Mouse (Mus musculus) liver, embryonic 11.5 days (tissue): Measurements from ENCODE around the gene Dram1. TPM values are rescaled to one million over a fixed set of nuclear protein-coding genes. Genes with fewer than 3 reads are reported as not detected.
A peak's percentile ranks its signal among the peaks of the same experiment; 100 is the strongest.
"Not testable (repeated sequence)": the region's sequence is repeated elsewhere in the genome, so short reads cannot be mapped to it uniquely, and the experiment has no call there.

Source experiments
- ATAC-seq: fragments of 200-750 bp; cut with Nextera tagmentation; replicated peaks from 2 replicates; pipeline ENCODE4 v1.8.0; 2017; ENCODE audit warnings: moderate number of reproducible peaks, mild to moderate bottlenecking, moderate TSS enrichment, moderate library complexity; ENCODE audit not compliant: low FRiP score
- DNase-seq: peaks from one replicate; pipeline ENCODE4 v3.0.0-alpha.2; 2017; ENCODE audit warnings: low spot score
- H3K27ac ChIP-seq: fragments of 300-500 bp; sonication (generic); 2 replicates; pipeline ENCODE4 v1.5.1; 2014; ENCODE audit warnings: mild to moderate bottlenecking, low read depth, low read length, control low read depth
- H3K27me3 ChIP-seq: fragments of 300-500 bp; sonication (generic); replicated peaks from 2 replicates; pipeline ENCODE4 v1.6.1; 2014; ENCODE audit warnings: low read length, mixed read lengths; ENCODE audit not compliant: control insufficient read depth, insufficient read depth
- H3K36me3 ChIP-seq: fragments of 300-500 bp; sonication (generic); 2 replicates; pipeline ENCODE4 v1.6.1; 2014; ENCODE audit warnings: mild to moderate bottlenecking, low read length, moderate library complexity, mixed read lengths; ENCODE audit not compliant: control insufficient read depth, insufficient read depth
- H3K4me1 ChIP-seq: fragments of 300-500 bp; sonication (generic); replicated peaks from 2 replicates; pipeline ENCODE4 v1.6.1; 2014; ENCODE audit warnings: low read length, mixed read lengths; ENCODE audit not compliant: control insufficient read depth, insufficient read depth
- H3K4me2 ChIP-seq: fragments of 300-500 bp; sonication (generic); 2 replicates; pipeline ENCODE4 v1.6.1; 2014; ENCODE audit warnings: mild to moderate bottlenecking, control low read depth, moderate library complexity
- H3K4me3 ChIP-seq: fragments of 300-500 bp; sonication (generic); 2 replicates; pipeline ENCODE4 v1.5.1; 2014; ENCODE audit warnings: low read depth, low read length, control low read depth
- H3K9ac ChIP-seq: fragments of 300-500 bp; sonication (generic); 2 replicates; pipeline ENCODE4 v1.6.1; 2014; ENCODE audit warnings: low read depth, low read length, control low read depth
- H3K9me3 ChIP-seq: fragments of 300-500 bp; sonication (generic); 2 replicates; pipeline ENCODE4 v1.6.1; 2016; ENCODE audit warnings: low read length, inconsistent platforms, mixed read lengths; ENCODE audit not compliant: control insufficient read depth
- WGBS: fragments of 180-500 bp; shearing (Covaris S2); extraction: QIAGEN DNeasy Blood & Tissue Kit; methylation state at CpG from one replicate; pipeline ENCODE4 v1.1.7; 2014; 5-methylcytosine and 5-hydroxymethylcytosine counted together
- polyA plus RNA-seq: library from polyadenylated mRNA; unstranded; fragments of >200 nt; fragmentation: Nextera tagmentation; extraction: Ambion mirVana; gene quantifications from 2 replicates; pipeline ENCODE4 v1.2.1, GENCODE M21; 2014

Dram1 gene
- polyA plus RNA-seq, 1 experiment from 2014 or later: 0.99 TPM

DNA sequence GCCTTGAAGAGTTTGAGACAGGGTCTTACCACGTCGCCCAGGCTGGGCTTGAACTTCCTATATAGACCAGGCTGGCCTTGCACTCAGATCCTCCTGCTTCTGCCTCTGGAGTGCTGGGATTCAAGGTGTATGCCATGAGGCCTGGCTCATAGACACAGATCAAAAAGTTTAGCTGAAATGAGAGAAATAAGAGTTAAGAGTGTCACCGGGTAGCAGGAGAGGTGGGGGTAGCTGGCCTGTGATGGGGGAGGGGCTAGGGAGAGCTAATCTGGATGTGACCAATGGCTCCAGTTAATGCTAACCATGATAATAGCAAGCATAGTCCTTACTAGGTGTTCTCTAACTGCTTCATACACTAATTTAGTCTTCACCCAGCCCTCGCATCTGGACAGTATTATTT is 2.4 kb upstream of the Dram1 start:
- Histone ChIP-seq H3K4me1 (peaks cover 36% of the 10 kb centered on the region), H3K9me3 (no peaks in the 10 kb centered on the region), H3K9ac (no peak overlapping the region), H3K36me3 (no peaks in the 10 kb centered on the region), H3K4me3 (no peak overlapping the region), H3K27ac (no peak overlapping the region), H3K27me3 (no peaks in the 10 kb centered on the region), H3K4me2 (peak overlapping the region; percentile 94)
- 66% methylated on average over 4 of the region's 4 CpGs for whole genome bisulfite sequencing
- no peak for ATAC-seq
- DNase-seq: no peak

DNA sequence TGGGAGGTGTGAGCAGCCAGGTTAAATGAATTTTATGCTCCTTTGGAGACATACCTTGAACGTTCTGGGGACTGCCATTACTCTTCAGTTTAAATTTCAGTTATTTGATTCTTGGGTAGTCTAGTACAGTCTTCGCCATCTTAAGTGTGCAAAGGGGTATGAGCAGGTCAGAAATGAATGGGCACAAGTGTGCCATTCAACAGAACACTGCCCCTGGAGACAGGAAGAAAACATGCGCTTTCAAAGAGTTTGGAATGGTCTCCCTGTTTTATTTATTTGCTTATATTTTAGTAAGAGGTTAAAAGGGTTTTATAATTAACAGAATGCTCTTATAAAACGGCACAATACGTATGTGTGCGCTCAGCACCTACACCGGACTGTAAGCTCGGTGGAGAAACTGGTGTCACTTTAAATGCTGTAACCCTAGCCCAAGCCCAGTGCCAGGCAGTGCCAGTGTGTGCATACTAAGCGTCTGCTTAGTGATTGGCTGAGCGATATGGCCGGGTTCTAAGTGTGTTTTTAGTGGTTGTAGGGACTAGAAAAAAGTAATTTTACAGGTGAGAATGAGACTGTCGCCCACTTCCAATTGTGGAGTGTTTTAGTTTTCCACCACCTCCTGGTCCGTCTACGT is 1.7 kb upstream of the Dram1 start:
- Histone ChIP-seq H3K9me3 (no peaks in the 10 kb centered on the region), H3K4me1 (peaks cover 29% of the 10 kb centered on the region), H3K9ac (no peak overlapping the region; the same call in 1 of the 2 replicates), H3K4me3 (peak overlapping the region; percentile 83), H3K27me3 (no peaks in the 10 kb centered on the region), H3K36me3 (no peaks in the 10 kb centered on the region), H3K27ac (no peak overlapping the region), H3K4me2 (peak overlapping the region; percentile 94)
- DNase-seq (no peak), ATAC-seq (peak; percentile 1; the same call in 1 of the 2 replicates)
- WGBS: 56% methylated on average over 14 of the region's 14 CpGs

DNA sequence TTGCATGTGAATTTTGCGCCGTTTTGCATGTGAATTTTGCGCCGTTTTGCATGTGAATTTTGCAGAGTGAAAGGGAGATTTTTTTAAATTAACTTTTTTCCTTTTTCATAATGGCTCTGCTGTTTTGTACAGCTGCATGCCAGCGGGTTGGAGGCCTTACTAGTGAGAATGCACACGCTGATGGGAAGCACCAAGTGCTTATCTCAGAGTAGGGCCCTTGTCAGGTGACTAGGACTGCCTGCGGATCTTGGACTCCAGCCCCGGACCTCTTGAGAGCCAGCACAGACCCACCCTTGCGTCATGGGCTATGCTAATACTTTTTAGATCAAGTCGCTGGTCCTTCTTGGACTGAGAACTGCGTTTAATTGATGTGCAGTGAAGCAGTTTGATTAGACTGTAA is 1.1 kb upstream of the Dram1 start:
- Histone ChIP-seq H3K36me3 (no peaks in the 10 kb centered on the region), H3K4me2 (peak overlapping the region; percentile 94), H3K27me3 (no peaks in the 10 kb centered on the region), H3K9me3 (no peaks in the 10 kb centered on the region), H3K4me3 (peak overlapping the region; percentile 83), H3K9ac (peak overlapping the region; percentile 82), H3K27ac (peak overlapping the region; percentile 75; the same call in 1 of the 2 replicates), H3K4me1 (peaks cover 27% of the 10 kb centered on the region)
- DNase-seq (peak; percentile 47), ATAC-seq (peak; percentile 83)
- WGBS: 2% methylated on average over 11 of the region's 11 CpGs

DNA sequence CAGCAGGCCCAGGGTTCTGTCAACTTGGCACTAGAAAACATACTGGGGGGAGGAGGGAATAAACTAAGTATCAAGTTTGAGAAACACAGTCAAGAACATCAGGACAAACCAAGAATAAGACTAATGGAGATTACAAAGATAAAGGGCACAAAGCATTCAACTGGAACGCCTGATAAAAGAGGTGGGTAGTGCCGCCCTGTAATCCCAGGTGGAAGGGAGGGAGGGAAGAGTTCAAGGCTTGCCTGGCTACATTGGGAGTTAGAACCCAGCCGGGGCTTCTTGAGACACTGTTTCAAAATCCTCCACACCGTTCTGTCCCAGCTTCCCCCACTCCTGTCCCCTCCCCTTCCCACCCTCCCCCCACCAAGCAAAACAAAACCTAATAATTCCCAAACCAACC is 1.2 kb downstream of the Dram1 start:
- Histone ChIP-seq H3K4me3 (no peak overlapping the region), H3K27ac (no peak overlapping the region)
- ATAC-seq: no peak

DNA sequence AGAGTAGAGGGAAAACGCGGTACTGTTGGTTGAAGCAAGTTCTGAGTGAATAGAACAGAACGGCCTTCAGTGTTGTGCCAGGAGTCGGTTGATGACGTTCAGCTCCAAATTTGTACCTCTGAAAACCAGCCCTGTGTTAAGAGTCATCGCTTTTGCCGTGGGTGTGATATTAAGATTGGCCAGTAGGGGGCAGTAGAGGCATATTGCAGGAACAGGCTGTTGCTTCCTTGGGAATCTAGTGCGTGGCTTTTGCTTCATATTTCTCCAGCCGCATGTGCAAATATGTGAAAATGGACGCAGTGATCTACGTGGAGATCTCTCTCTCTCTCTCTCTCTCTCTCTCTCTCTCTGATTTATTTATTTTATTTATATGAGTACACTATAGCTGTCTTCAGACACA is 2.1 kb downstream of the Dram1 start:
- Histone ChIP-seq H3K9ac (no peak overlapping the region), H3K4me1 (peaks cover 16% of the 10 kb centered on the region), H3K4me3 (no peak overlapping the region), H3K4me2 (peak overlapping the region; percentile 27; the same call in 1 of the 2 replicates), H3K27me3 (no peaks in the 10 kb centered on the region), H3K27ac (no peak overlapping the region), H3K36me3 (no peaks in the 10 kb centered on the region), H3K9me3 (no peaks in the 10 kb centered on the region)
- DNase-seq (peak; percentile 80), ATAC-seq (no peak)
- WGBS: 9% methylated on average over 11 of the region's 11 CpGs

More for the DNA sequence above, 1.2 kb downstream of the Dram1 start:
- DNase-seq: no peak
- Histone ChIP-seq H3K9ac (no peak overlapping the region), H3K4me2 (no peak overlapping the region), H3K36me3 (no peaks in the 10 kb centered on the region), H3K4me1 (peaks cover 22% of the 10 kb centered on the region), H3K9me3 (no peaks in the 10 kb centered on the region), H3K27me3 (no peaks in the 10 kb centered on the region)
- 76% methylated on average over 4 of the region's 4 CpGs for WGBS

DNA sequence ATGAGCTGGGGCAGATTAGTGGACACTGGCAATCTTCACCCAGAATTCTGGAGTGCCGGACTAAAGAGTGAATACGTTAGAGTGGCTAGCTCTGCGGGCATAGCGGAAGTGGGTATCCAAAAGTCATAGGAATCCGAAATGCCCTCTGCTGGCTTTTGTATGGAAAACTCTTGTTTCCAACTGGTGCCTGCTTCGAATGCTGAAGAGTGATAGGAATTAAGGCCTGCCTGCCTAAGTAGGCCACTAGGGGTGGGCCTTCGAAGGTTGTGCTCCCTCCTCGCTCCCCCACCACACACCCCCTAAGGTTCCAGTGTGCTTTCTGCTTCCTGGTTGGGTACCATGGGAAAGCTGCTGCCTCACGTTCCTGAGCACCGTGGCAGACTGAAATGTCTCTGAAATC is 3.9 kb downstream of the Dram1 start:
- 31% methylated on average over 10 of the region's 10 CpGs for WGBS
- no peak for DNase-seq
- H3K36me3 ChIP-seq: no peaks in the 10 kb centered on the region

DNA sequence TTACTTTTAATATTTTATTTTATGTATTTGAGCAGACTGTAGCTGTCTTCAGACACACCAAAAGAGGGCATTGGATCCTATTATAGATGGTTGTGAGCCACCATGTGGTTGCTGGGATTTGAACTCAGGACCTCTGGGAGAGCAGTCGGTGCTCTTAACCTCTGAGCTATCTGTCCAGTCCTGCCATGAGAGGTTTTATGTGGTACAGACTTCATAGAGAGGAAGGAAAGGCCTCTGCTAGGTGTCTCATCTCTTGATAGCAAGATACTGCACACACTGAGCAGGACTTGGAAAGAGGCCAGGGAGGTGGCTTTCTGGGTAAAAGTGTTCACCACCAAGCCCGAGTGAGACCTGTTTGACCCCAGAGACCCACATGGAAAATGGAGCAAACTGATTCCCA is 5.9 kb downstream of the Dram1 start:
- DNase-seq, H3K27ac ChIP-seq, H3K4me2 ChIP-seq, H3K36me3 ChIP-seq, H3K9ac ChIP-seq, H3K27me3 ChIP-seq, H3K9me3 ChIP-seq, H3K4me1 ChIP-seq, H3K4me3 ChIP-seq, ATAC-seq: not testable (repeated sequence)
- 66% methylated on average over 2 of the region's 2 CpGs for WGBS

More for the DNA sequence above, 3.9 kb downstream of the Dram1 start:
- H3K4me1 ChIP-seq: no peaks in the 10 kb centered on the region; the same call in 1 of the 2 replicates
- no peaks in the 10 kb centered on the region for H3K27me3 ChIP-seq
- no peaks in the 10 kb centered on the region for H3K9me3 ChIP-seq
- no peak for ATAC-seq
- H3K27ac ChIP-seq: no peak overlapping the region
- H3K4me2 ChIP-seq: no peak overlapping the region
- H3K4me3 ChIP-seq: no peak overlapping the region
- H3K9ac ChIP-seq: no peak overlapping the region

DNA sequence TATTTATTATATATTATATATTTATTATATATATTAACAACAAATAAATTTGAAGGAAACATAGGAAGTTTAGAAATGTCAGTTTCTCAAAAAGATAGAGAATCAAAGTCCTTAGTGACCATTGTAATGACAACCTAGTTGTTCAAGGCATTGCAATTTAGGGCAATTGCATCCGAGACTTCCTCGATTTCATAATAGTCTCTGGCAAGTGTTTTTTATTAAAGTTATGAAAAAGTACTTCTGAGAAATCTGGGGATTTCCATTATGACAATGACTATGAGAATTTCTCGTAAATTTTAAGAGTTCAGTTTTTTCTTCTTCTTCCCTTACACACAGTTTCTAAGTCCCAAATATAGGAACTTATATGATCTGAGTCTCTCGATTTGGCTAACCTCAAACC is 6.4 kb downstream of the Dram1 start:
- H3K4me2 ChIP-seq: no peak overlapping the region
- no peaks in the 10 kb centered on the region for H3K9me3 ChIP-seq
- no peaks in the 10 kb centered on the region; the same call in 1 of the 2 replicates for H3K4me1 ChIP-seq
- no peak overlapping the region for H3K27ac ChIP-seq
- DNase-seq (no peak), ATAC-seq (no peak)
- 82% methylated on average over 4 of the region's 4 CpGs for WGBS
- H3K9ac ChIP-seq: no peak overlapping the region
- no peaks in the 10 kb centered on the region for H3K36me3 ChIP-seq
- H3K27me3 ChIP-seq: no peaks in the 10 kb centered on the region
- no peak overlapping the region for H3K4me3 ChIP-seq

DNA sequence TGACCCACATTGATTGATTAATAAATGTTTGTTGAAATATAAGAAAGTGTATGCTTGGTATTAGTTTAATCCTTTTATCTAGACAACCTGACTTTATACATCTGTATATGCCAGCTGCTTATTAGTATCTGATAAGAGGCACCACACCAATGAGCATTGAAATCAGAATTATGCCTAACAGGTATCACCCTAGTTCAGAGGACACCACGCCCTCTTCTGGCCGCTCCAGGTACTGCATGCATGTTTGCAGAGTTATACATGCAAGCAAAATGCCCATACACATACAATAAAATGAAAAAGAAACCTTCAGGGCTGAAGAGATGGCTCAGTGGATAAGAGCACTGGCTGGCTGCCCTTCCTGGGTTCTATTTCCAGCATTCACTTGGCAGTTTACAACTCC is 7.1 kb downstream of the Dram1 start:
- DNase-seq (no peak), ATAC-seq (no peak)
- no peak overlapping the region for H3K9ac ChIP-seq
- H3K36me3 ChIP-seq: no peaks in the 10 kb centered on the region
- H3K27ac ChIP-seq: no peak overlapping the region
- no peak overlapping the region for H3K4me3 ChIP-seq
- H3K9me3 ChIP-seq: no peaks in the 10 kb centered on the region
- 4% methylated on average over 2 of the region's 2 CpGs for WGBS
- no peaks in the 10 kb centered on the region for H3K27me3 ChIP-seq
- no peaks in the 10 kb centered on the region; the same call in 1 of the 2 replicates for H3K4me1 ChIP-seq
- H3K4me2 ChIP-seq: no peak overlapping the region
